Mouse (Mus musculus) bone marrow, adult 2 months (tissue): ENCODE results near the gene Btbd3. TPM values are rescaled to one million over a fixed set of nuclear protein-coding genes. Genes with fewer than 3 reads are reported as not detected.

Experiments
- H3K27ac ChIP-seq: fragments of 200-500 bp; 2 replicates; pipeline ENCODE4 v1.5.1; 2012; ENCODE audit warnings: low read depth, mild to moderate bottlenecking, control low read depth, inconsistent platforms, low read length; ENCODE audit not compliant: control insufficient read depth, poor library complexity, insufficient read depth
- H3K4me1 ChIP-seq: fragments of 200-500 bp; 2 replicates; pipeline ENCODE4 v1.6.1; 2011; ENCODE audit warnings: low read length; ENCODE audit not compliant: control insufficient read depth, insufficient read depth
- H3K4me3 ChIP-seq: fragments of 200-500 bp; replicated peaks from 2 replicates; pipeline ENCODE3; 2011; ENCODE audit warnings: mild to moderate bottlenecking, low read depth, low read length, control low read depth; ENCODE audit not compliant: control insufficient read depth
- CTCF ChIP-seq: fragments of 200-500 bp; IDR thresholded peaks from 2 replicates; pipeline ENCODE4 v1.5.1; 2011; ENCODE audit warnings: low read length, control low read depth; ENCODE audit not compliant: control insufficient read depth, insufficient read depth
- POLR2A ChIP-seq: fragments of 200-500 bp; IDR thresholded peaks from 2 replicates; pipeline ENCODE4 v1.6.1; 2011; ENCODE audit warnings: low read depth, mild to moderate bottlenecking, control low read depth, low read length, borderline replicate concordance; ENCODE audit not compliant: control insufficient read depth
- WGBS: fragments of 180-500 bp; shearing (Covaris S2); methylation state at CpG from one replicate; pipeline ENCODE4 v1.1.7; 2018; 5-methylcytosine and 5-hydroxymethylcytosine counted together
- polyA plus RNA-seq: library from polyadenylated mRNA; stranded (reverse); fragments of >200 nt; gene quantifications from 2 replicates; pipeline ENCODE4 v1.2.4, GENCODE M21; 2011; ENCODE audit warnings: low replicate concordance; ENCODE audit not compliant: missing spikeins, insufficient read depth, insufficient read length

Btbd3 gene
- polyA plus RNA-seq, 1 experiment: 1.2 TPM

- no peak overlapping the region for H3K4me3 ChIP-seq
- H3K4me1 ChIP-seq: no peaks in the 10 kb centered on the region
- TF ChIP-seq CTCF (no peak), POLR2A (no peak)
- no peak overlapping the region for H3K27ac ChIP-seq
Observed at GRCm38 (mm10) chr2:138492176-138492575, 235.8 kb downstream of the Btbd3 start.

- H3K4me3 ChIP-seq: no peak overlapping the region
- H3K4me1 ChIP-seq: no peaks in the 10 kb centered on the region
- no peak for TF ChIP-seq POLR2A
- TF ChIP-seq CTCF: no peak
- H3K27ac ChIP-seq: no peak overlapping the region
- 86% methylated on average over 12 of the region's 12 CpGs for WGBS
Observed at GRCm38 (mm10) chr2:138503866-138504380, 247.6 kb downstream of the Btbd3 start.

DNA sequence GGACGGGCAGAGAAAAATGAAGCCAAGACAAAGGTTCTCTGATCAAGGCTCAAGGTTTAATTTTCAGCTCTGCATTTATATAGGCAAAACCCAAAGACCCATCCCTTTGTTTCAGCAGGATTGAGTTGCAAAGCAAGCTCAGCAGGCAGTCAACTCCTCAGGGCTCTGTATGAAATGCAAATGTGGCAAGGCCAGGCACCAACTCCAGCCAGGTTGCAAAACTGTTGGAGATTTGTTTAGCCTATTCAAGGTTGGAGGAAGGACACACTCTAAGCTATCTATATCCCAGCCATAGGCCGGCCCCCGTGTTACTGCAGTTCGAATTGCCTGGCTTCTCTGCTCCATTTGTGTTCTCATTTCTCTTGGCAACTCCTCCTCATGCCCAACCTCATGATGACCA lies 259.2 kb downstream of the Btbd3 start:
- WGBS: 69% methylated on average over 4 of the region's 4 CpGs
- no peak for TF ChIP-seq CTCF
- TF ChIP-seq POLR2A: no peak
- no peaks in the 10 kb centered on the region for H3K4me1 ChIP-seq
- H3K27ac ChIP-seq: no peak overlapping the region
- H3K4me3 ChIP-seq: no peak overlapping the region

GRCm38 (mm10) chr2:138528461-138528860 lies 272.1 kb downstream of the Btbd3 start:
- no peak for TF ChIP-seq POLR2A
- no peak for TF ChIP-seq CTCF
- Histone ChIP-seq H3K4me1 (no peaks in the 10 kb centered on the region), H3K27ac (no peak overlapping the region), H3K4me3 (no peak overlapping the region)
- WGBS: 82% methylated on average over 1 of the region's 1 CpGs

DNA sequence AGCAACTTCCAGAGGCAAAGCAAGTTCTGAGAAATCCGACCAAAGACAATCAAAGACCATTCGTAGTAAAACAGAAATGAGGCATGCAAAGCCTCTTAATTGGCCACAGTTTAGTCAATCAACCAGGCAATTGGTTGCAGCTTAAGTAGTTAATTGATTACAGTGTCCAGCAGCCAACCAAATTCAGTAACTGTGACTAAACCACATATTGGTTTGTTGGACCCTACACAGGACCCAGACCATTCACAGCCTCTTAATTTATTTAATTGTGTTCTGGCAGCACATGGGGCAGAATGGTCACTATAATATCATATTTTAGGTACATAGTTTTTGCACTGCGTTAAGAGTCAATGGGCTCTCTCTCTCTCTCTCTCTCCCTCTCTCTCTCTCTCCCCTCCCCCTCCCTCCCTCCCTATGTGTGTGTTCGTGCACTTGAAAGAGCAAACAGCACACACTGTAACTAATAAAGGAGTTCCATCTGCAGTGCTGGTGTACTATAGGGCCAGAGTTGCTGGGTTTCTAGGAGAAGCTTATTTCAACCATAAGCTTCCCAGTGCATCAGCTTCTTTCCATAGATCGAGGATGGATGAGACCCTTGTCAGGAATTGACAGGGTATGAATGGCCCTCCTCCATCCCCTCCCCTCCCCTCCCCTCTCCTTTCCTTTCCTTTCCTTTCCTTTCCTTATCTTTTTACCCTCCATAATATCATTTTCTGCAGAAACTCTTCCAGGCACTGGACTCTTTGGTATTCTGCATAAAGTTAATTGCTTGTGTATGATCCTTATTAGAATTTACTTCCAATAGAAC lies 275.0 kb downstream of the Btbd3 start:
- WGBS: 73% methylated on average over 5 of the region's 5 CpGs
- TF ChIP-seq CTCF (no peak), POLR2A (no peak)
- H3K27ac ChIP-seq: no peak overlapping the region
- H3K4me1 ChIP-seq: no peaks in the 10 kb centered on the region
- no peak overlapping the region for H3K4me3 ChIP-seq

GRCm38 (mm10) chr2:138531992-138532391 lies 275.6 kb downstream of the Btbd3 start:
- no peak overlapping the region for H3K27ac ChIP-seq
- H3K4me3 ChIP-seq: no peak overlapping the region
- WGBS: 77% methylated on average over 4 of the region's 4 CpGs
- TF ChIP-seq CTCF: no peak
- no peak for TF ChIP-seq POLR2A
- no peaks in the 10 kb centered on the region for H3K4me1 ChIP-seq

- TF ChIP-seq CTCF (no peak), POLR2A (no peak)
- Histone ChIP-seq H3K27ac (no peak overlapping the region), H3K4me1 (no peaks in the 10 kb centered on the region), H3K4me3 (no peak overlapping the region)
- WGBS: 88% methylated on average over 3 of the region's 3 CpGs
Observed at GRCm38 (mm10) chr2:138539655-138540054, 283.3 kb downstream of the Btbd3 start.

DNA sequence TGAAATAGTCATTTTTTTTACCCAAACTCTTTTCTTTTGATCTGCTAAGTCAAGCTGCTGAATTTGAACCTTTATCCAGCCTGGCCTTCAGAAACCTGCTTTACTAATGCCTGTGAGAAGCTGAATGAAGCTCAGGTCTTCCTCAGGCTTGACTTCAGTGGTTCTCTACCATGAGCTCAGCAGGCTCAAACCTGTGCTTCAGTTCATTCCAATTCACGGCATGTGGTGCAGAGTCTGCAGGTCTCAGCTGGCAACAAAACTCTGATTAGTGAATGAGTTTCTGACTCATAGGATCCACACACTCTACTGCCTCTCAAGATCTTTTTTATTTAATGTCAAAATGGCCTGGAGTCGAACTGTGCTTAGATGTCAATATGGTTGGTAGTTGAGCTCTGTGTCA lies 292.6 kb downstream of the Btbd3 start:
- H3K4me3 ChIP-seq: no peak overlapping the region
- TF ChIP-seq CTCF: no peak
- no peak for TF ChIP-seq POLR2A
- 78% methylated on average over 2 of the region's 2 CpGs for WGBS
- H3K27ac ChIP-seq: no peak overlapping the region
- no peaks in the 10 kb centered on the region for H3K4me1 ChIP-seq
